Mouse (Mus musculus): ENCODE measurements at regions not wholly inside any gene's neighbourhood (a gene's known extent, or its start where the extent isn't known, plus 50 kb on each side); places are given as distances from the start of the nearest gene placed in this dataset.

GRCm38 (mm10) chr15:60762071-60762470 is 91.5 kb downstream of the Fam84b start:
- TF ChIP-seq CTCF (IDR thresholded peaks at IDR 0.05; ENCODE audit: insufficient read depth, low read length) (peak; percentile 26; the same call in 1 of the 2 replicates), POLR2A (IDR thresholded peaks at IDR 0.05; ENCODE audit: borderline replicate concordance, extremely low read depth, low read depth, low read length) (no peak)
- 49% methylated on average over 2 of the region's 2 CpGs for WGBS
- DNase-seq: no peak
- Histone ChIP-seq H3K4me1 (ENCODE audit: control insufficient read depth, insufficient read depth, low read length) (no peaks in the 10 kb centered on the region; the same call in 1 of the 2 replicates), H3K4me3 (replicated peaks; ENCODE audit: extremely low read depth, low read depth, low read length) (no peak overlapping the region)

DNA sequence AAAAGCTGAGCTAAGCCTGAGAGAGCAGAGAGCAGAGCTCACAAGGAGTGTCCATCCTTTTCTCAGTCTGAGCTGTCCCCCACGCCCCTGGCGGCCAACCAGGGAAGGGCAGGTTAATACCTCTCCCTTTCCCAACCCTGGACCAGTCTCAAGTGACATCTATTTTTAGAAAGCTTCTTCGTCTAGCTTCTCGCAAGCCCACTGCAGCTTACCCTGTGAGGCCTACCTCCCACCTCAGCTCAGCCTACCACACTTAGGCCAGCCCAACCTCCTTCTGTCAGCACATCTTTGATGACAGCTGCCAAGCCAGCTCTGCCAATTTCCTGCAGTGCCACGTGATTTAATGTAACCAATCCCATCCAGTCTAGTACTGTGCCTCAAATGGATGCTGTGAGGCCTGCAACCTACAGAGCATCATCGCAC is 93.6 kb downstream of the Fam84b start:
- TF ChIP-seq POLR2A (IDR thresholded peaks at IDR 0.05; ENCODE audit: borderline replicate concordance, extremely low read depth, low read depth, low read length) (no peak), CTCF (IDR thresholded peaks at IDR 0.05; ENCODE audit: insufficient read depth, low read length) (peak; percentile 82)
- H3K4me3 ChIP-seq (replicated peaks; ENCODE audit: extremely low read depth, low read depth, low read length): no peak overlapping the region
- H3K4me1 ChIP-seq (ENCODE audit: control insufficient read depth, insufficient read depth, low read length): no peaks in the 10 kb centered on the region
- WGBS: 27% methylated on average over 6 of the region's 6 CpGs
- DNase-seq: peak; percentile 71

DNA sequence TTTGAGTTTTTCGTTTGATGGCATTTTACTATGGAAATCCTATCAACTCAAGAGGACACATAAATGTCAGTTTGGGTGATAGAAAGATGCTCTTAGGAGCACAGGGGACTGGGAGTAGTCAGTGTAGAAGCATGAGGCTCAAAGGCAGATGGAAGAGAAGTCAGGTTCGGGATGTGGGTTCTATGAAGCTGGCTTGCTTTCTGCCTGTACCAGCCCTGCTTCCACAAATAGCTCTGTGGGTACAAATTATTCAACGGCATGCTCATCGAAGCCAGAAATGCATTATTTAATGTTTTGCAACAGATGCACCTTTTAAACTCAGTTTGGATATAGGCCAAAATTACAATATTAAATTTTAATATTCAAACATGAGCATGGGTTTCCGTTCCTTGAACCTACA is 99.3 kb downstream of the Fam84b start:
- H3K4me1 ChIP-seq (ENCODE audit: control insufficient read depth, insufficient read depth, low read length): no peaks in the 10 kb centered on the region
- TF ChIP-seq POLR2A (IDR thresholded peaks at IDR 0.05; ENCODE audit: borderline replicate concordance, extremely low read depth, low read depth, low read length) (no peak), CTCF (IDR thresholded peaks at IDR 0.05; ENCODE audit: insufficient read depth, low read length) (no peak)
- WGBS: 91% methylated on average over 5 of the region's 5 CpGs
- DNase-seq: no peak
- no peak overlapping the region for H3K4me3 ChIP-seq (replicated peaks; ENCODE audit: extremely low read depth, low read depth, low read length)

DNA sequence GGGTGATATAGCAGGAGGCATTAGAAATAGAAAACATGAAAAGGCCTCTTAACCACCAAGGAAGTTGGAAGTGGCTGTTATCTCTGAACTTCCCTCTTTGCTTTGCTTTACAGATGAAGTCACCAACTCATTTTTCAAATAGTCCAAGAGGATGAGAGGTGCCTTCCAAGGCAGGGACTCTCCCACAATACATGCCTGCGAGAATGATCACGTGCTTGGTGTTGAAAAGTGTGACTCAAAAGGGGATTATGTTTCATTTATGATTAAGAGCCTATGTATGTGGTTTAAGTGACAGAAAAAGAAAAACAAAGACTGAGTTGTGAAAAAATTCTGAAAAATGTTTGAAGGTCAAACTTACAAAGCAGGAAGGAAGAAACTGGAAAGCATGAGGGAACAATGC is 114.0 kb downstream of the Fam84b start:
- no peak for DNase-seq
- TF ChIP-seq CTCF (IDR thresholded peaks at IDR 0.05; ENCODE audit: insufficient read depth, low read length) (no peak), POLR2A (IDR thresholded peaks at IDR 0.05; ENCODE audit: borderline replicate concordance, extremely low read depth, low read depth, low read length) (no peak)
- Histone ChIP-seq H3K4me1 (ENCODE audit: control insufficient read depth, insufficient read depth, low read length) (no peaks in the 10 kb centered on the region), H3K4me3 (replicated peaks; ENCODE audit: extremely low read depth, low read depth, low read length) (no peak overlapping the region)
- WGBS: 17% methylated on average over 2 of the region's 2 CpGs

DNA sequence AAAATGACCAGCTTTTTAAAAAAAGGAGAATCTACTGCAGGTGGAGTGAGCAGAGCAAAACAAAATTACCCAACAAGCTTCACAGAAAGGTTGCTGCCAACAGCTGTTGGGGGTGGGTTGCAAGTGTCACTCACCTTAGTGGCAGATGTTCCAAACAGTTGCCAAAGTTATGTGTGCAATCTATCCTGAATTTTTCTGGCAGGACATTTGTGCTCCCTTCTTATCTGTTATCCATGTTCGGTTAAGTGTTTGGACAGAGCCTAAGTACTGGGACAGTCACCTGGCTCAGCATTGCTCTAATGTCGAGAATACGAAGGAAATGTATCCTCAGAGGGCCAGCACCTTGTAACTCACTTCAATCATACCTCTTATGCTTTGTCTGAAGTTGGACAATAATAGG is 115.3 kb downstream of the Fam84b start:
- WGBS: 65% methylated on average over 3 of the region's 3 CpGs
- no peak overlapping the region for H3K4me3 ChIP-seq (replicated peaks; ENCODE audit: extremely low read depth, low read depth, low read length)
- no peaks in the 10 kb centered on the region for H3K4me1 ChIP-seq (ENCODE audit: control insufficient read depth, insufficient read depth, low read length)
- no peak for TF ChIP-seq POLR2A (IDR thresholded peaks at IDR 0.05; ENCODE audit: borderline replicate concordance, extremely low read depth, low read depth, low read length)
- no peak for TF ChIP-seq CTCF (IDR thresholded peaks at IDR 0.05; ENCODE audit: insufficient read depth, low read length)
- no peak for DNase-seq

- no peak for DNase-seq
- no peak for TF ChIP-seq POLR2A (IDR thresholded peaks at IDR 0.05; ENCODE audit: borderline replicate concordance, extremely low read depth, low read depth, low read length)
- no peak for TF ChIP-seq CTCF (IDR thresholded peaks at IDR 0.05; ENCODE audit: insufficient read depth, low read length)
- H3K4me1 ChIP-seq (ENCODE audit: control insufficient read depth, insufficient read depth, low read length): no peaks in the 10 kb centered on the region
- H3K4me3 ChIP-seq (replicated peaks; ENCODE audit: extremely low read depth, low read depth, low read length): no peak overlapping the region
Observed at GRCm38 (mm10) chr15:60732416-60732815, 121.2 kb downstream of the Fam84b start.

DNA sequence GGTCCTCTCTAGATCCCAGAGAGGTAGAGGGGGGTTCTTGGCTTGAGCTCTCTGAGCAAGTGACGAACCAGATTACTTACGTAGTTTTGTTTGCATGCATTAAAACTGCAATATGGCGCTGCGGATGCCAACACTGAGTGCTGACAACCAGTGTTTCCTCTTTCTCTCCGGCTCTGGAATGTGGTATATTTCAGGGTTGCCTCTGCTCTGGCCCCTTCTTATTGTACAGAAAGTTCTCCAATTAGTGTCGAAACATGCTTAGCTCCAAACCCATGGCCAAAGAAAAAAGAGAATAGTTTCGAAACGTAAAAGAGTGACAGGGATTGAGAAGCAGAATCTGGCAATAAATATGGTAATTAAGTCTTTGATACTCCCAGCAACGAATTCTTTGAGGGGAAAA is 124.8 kb downstream of the Fam84b start:
- no peaks in the 10 kb centered on the region for H3K4me1 ChIP-seq (ENCODE audit: control insufficient read depth, insufficient read depth, low read length)
- no peak for DNase-seq
- WGBS: 76% methylated on average over 9 of the region's 9 CpGs
- no peak overlapping the region for H3K4me3 ChIP-seq (replicated peaks; ENCODE audit: extremely low read depth, low read depth, low read length)
- no peak for TF ChIP-seq POLR2A (IDR thresholded peaks at IDR 0.05; ENCODE audit: borderline replicate concordance, extremely low read depth, low read depth, low read length)
- TF ChIP-seq CTCF (IDR thresholded peaks at IDR 0.05; ENCODE audit: insufficient read depth, low read length): no peak

- H3K4me1 ChIP-seq (ENCODE audit: control insufficient read depth, insufficient read depth, low read length): no peaks in the 10 kb centered on the region
- DNase-seq: no peak
- no peak overlapping the region for H3K4me3 ChIP-seq (replicated peaks; ENCODE audit: extremely low read depth, low read depth, low read length)
- TF ChIP-seq POLR2A (IDR thresholded peaks at IDR 0.05; ENCODE audit: borderline replicate concordance, extremely low read depth, low read depth, low read length) (no peak), CTCF (IDR thresholded peaks at IDR 0.05; ENCODE audit: insufficient read depth, low read length) (no peak)
- 79% methylated on average over 4 of the region's 4 CpGs for WGBS
Observed at GRCm38 (mm10) chr15:60728337-60728736, 125.2 kb downstream of the Fam84b start.

- no peak for TF ChIP-seq CTCF (IDR thresholded peaks at IDR 0.05; ENCODE audit: insufficient read depth, low read length)
- TF ChIP-seq POLR2A (IDR thresholded peaks at IDR 0.05; ENCODE audit: borderline replicate concordance, extremely low read depth, low read depth, low read length): no peak
- Histone ChIP-seq H3K4me3 (replicated peaks; ENCODE audit: extremely low read depth, low read depth, low read length) (no peak overlapping the region), H3K4me1 (ENCODE audit: control insufficient read depth, insufficient read depth, low read length) (no peaks in the 10 kb centered on the region)
- no peak for DNase-seq
- WGBS: 80% methylated on average over 5 of the region's 5 CpGs
Observed at GRCm38 (mm10) chr15:60719332-60719731, 134.2 kb downstream of the Fam84b start.

DNA sequence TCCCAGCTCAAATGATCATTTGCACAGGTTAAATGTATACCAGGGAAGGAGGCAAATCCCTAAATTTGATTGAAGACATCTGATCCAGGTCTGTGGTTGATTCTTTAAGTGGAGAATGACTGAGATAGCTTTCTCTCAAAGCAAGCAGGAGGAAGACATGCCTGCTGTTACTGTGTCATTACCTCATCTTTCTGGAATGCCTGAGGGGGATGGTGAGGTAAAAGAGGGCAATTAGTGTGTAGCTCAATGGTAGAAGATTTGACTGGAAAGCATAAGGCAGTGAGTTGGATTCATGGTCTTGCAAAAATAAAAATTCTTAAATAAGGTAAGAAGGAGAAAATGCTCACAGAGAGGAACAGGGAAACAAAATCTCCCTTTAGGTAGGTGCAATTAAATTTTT is 144.9 kb downstream of the Fam84b start:
- TF ChIP-seq POLR2A (IDR thresholded peaks at IDR 0.05; ENCODE audit: borderline replicate concordance, extremely low read depth, low read depth, low read length) (no peak), CTCF (IDR thresholded peaks at IDR 0.05; ENCODE audit: insufficient read depth, low read length) (no peak)
- Histone ChIP-seq H3K4me1 (ENCODE audit: control insufficient read depth, insufficient read depth, low read length) (no peaks in the 10 kb centered on the region), H3K4me3 (replicated peaks; ENCODE audit: extremely low read depth, low read depth, low read length) (no peak overlapping the region)
- no peak for DNase-seq

Measured in lung, adult 2 months (tissue).